Mouse (Mus musculus): ENCODE measurements around the gene Gm16181.

Gm16181 gene

DNA sequence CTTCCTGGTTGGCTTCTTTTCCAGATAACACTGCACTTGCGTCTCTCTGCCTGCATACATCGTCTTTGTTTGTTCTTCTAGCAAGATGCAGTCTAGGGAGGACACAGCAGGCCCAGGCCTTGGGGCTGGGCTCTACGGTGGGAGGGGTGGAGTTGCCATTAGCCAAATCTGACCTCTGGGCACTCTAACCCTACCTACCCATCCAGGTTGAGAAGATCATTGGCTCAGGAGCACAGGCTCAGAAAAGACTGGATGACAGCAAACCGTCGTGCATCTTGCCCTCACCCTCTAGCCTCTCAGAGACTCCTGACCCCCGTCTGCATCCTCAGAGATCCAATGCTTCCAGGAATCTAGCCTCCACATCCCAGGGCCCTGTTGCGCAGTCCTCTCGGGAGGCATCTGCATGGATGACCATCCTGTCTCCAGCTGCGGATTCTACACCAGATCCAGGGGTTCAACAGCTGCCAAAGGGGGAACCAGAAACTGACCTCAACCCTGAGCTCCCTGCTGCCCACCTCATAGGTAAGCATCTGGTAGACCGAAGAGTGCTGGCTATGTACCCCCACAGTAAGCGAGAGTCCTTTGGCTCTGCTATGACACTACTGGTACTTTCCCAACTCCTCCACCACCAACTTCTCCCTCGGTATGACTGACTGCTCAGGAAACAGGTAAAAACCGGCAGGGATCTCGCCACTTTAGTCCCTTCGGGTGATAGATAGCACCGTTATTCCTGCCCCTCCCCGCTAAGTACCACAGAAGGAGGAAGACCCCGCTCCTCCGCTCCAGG is 25.6 kb upstream of the Gm16181 start:
- CTCF ChIA-PET: interaction anchor here (0.9 to 1.6 kb wide), 9 partner anchors 13 to 37 kb away, joined by 3 to 21 read pairs (median 3); no protein-coding TSS in a partner anchor

GRCm38 (mm10) chr17:35195631-35196320 is 24.9 kb upstream of the Gm16181 start:
- CTCF ChIA-PET: interaction anchor here (0.9 to 1.6 kb wide), 7 partner anchors 12 to 37 kb away, joined by 3 to 21 read pairs (median 5); no protein-coding TSS in a partner anchor

GRCm38 (mm10) chr17:35196321-35196641 is 24.4 kb upstream of the Gm16181 start:
- CTCF ChIA-PET: interaction anchor here (0.9 to 1.5 kb wide), 7 partner anchors 10 to 36 kb away, joined by 3 to 21 read pairs (median 5); no protein-coding TSS in a partner anchor

DNA sequence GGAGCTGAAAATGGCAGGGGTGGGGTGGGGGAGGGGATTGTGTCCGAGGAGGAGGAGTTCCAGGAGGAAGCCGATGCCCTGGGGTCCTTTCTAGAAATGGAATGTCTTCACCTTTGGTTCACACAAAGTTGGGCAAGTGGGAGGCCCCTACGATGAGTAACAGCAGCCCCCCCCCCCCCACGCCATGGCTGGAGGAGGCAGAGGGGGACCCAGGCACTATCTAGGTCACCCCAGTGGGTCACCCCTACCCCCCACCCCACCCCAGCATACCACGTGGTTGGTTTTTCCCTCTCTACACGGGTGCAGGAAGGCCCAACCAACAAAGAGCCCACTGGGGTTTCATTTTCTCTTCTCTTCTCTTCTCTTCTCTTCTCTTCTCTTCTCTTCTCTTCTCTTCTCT is 23.5 kb upstream of the Gm16181 start:
- CTCF ChIA-PET: interaction anchor here (0.5 to 1.4 kb wide), 5 partner anchors 9 to 35 kb away, joined by 3 to 10 read pairs (median 5); no protein-coding TSS in a partner anchor

DNA sequence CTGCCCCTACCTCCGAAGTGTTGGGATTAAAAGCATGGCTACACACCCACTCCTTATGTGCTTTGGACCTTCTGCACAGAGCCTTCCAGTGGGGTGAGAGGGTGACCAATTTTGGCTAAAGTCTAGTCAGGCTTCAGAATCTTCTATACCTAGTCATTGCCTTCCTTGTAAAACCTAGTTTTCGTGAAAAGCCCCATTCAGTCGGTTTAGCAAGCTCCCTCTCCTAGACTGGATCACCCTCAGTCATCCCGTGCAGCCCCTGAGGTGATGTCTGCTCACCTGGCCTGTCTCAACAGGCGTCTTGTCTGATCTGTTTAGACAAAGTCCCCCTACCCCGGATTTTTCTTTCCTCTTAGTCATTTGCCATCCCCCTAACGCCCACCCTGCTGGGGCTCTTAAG is 22.6 kb upstream of the Gm16181 start:
- CTCF ChIA-PET: interaction anchor here (0.6 to 0.9 kb wide), 2 partner anchors 13 to 1261 kb away, joined by 4 to 26 read pairs; no protein-coding TSS in a partner anchor

GRCm38 (mm10) chr17:35198946-35199345 is 21.7 kb upstream of the Gm16181 start:
- CTCF ChIA-PET: no interaction called here

GRCm38 (mm10) chr17:35200398-35200797 is 20.2 kb upstream of the Gm16181 start:
- CTCF ChIA-PET: interaction anchor here (0.6 to 2.2 kb wide), 6 partner anchors 9 to 86 kb away, joined by 3 to 9 read pairs (median 4); partner anchors contain the start of gene Gm16181

DNA sequence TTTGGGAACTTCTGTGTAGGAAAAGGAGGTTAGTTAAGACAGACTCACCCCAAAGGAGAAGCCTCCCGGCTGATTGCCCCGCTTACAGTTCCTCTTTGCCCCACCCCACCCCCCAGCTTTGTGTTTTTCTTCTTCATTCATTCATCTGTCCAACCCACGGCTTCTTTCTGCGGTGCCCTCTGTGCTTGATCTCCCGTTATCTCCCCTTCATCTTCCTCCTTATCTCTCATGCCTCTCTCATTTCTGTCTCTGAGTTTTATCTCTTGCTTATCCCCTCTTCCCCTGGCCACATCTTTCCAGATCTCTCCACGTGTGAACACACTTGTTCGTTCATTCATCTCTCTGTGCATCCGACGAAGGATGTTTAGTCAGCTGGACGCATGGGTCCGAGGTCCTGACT is 19.5 kb upstream of the Gm16181 start:
- CTCF ChIA-PET: interaction anchor here (0.6 to 2.2 kb wide), 6 partner anchors 12 to 100 kb away, joined by 3 to 9 read pairs (median 4); partner anchors contain the start of gene Gm16181

GRCm38 (mm10) chr17:35201787-35202186 is 18.8 kb upstream of the Gm16181 start, which contains the start of gene Tnf:
Gene Tnf, minus strand, starts transcription at chr17:35202007.
- CTCF ChIA-PET: interaction anchor here (0.6 to 2.2 kb wide), 5 partner anchors 11 to 720 kb away, joined by 3 to 9 read pairs (median 5); partner anchors contain the start of gene Gm16181

DNA sequence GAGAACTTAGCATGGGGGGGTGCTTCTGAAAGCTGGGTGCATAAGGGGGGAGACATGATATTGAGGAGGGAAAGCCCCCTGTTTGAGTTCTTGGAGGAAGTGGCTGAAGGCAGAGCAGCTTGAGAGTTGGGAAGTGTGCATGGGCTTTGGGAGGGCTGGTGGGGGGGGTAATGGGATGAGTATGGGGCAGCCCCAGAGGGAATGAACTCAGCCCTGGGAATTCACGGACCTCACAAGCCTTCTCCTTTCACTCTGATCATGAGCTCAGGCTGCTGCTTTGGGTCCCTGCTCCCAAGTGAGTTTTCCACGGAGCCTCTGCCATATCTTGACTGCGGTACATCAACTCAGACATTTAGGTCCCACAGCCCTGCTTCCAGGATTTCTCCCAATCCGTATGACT is 18.2 kb upstream of the Gm16181 start:
- CTCF ChIA-PET: interaction anchor here (0.5 to 1.0 kb wide), 3 partner anchors 34 to 582 kb away, joined by 4 to 6 read pairs (median 5); no protein-coding TSS in a partner anchor

GRCm38 (mm10) chr17:35204494-35205379 is 15.9 kb upstream of the Gm16181 start, which contains the start of gene Lta:
Gene Lta, minus strand, starts transcription at chr17:35205351.
- CTCF ChIA-PET: interaction anchor here (0.6 kb wide), 2 partner anchors 12 to 39 kb away, joined by 3 read pairs; no protein-coding TSS in a partner anchor

DNA sequence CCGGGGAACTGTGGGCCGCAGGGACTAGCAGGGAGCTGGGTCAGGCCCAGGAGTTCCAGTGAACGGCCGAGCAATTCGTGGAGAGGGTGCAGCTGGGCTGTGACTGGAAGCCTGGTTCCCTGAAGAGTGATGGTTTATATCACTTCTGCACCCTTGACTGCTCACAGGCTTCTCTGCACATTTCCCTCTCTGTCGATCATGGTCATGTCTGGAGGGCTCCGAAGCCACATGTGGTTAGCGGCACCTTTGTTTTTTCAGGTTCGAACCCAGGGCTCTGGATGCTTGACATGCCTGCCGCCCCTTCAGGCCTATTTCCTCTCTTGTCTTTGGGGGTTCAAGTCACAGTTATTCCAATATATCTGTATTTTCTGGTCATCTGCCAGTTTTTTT is 15.3 kb upstream of the Gm16181 start:
- CTCF ChIA-PET: interaction anchor here (0.5 to 1.4 kb wide), 5 partner anchors 9 to 1290 kb away, joined by 3 to 10 read pairs (median 5); no protein-coding TSS in a partner anchor

GRCm38 (mm10) chr17:35209785-35210535 is 10.7 kb upstream of the Gm16181 start:
- CTCF ChIA-PET: interaction anchor here (0.7 to 1.3 kb wide), 3 partner anchors 10 to 31 kb away, joined by 3 to 5 read pairs (median 3); partner anchors contain the start of gene Ddx39b

- CTCF ChIA-PET: interaction anchor here (0.7 to 1.1 kb wide), 2 partner anchors 11 to 31 kb away, joined by 3 read pairs; partner anchors contain the start of gene Ddx39b
Measured at GRCm38 (mm10) chr17:35210593-35210992, 10.0 kb upstream of the Gm16181 start.

DNA sequence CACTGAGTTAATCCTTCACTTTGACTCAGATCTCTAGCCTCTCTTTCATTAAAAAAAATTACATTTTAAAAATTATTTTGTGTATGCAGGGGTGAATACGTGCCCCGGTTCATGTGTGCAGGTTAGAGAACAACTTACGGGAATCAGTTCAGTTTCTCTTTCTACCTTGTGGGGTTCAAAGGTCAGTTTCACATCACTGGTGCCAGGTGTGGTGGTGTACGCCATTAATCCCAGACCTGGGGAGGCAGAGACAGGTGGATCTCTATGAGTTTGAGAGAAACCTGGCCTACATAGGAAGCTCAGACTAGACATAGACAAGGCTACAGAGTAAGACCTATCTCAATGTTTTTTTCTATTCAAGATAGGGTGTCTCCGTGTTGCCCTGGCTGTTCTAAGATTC is 7.6 kb upstream of the Gm16181 start:
- CTCF ChIA-PET: interaction anchor here (1.2 to 1.9 kb wide), 2 partner anchors 12 to 53 kb away, joined by 3 to 4 read pairs; partner anchors contain the start of gene Tnf

GRCm38 (mm10) chr17:35218516-35219193 is 2.0 kb upstream of the Gm16181 start:
- CTCF ChIA-PET: interaction anchor here (0.7 to 2.1 kb wide), 3 partner anchors 18 to 25 kb away, joined by 3 to 9 read pairs (median 3); partner anchors contain the start of gene Ltb

- CTCF ChIA-PET: interaction anchor here (0.6 to 2.1 kb wide), 4 partner anchors 11 to 48 kb away, joined by 3 to 9 read pairs (median 3); partner anchors contain the start of gene Ltb
Measured at GRCm38 (mm10) chr17:35219601-35220041, 1.0 kb upstream of the Gm16181 start.

- CTCF ChIA-PET: no interaction called here
Measured at GRCm38 (mm10) chr17:35222299-35222698, 1.7 kb downstream of the Gm16181 start.

DNA sequence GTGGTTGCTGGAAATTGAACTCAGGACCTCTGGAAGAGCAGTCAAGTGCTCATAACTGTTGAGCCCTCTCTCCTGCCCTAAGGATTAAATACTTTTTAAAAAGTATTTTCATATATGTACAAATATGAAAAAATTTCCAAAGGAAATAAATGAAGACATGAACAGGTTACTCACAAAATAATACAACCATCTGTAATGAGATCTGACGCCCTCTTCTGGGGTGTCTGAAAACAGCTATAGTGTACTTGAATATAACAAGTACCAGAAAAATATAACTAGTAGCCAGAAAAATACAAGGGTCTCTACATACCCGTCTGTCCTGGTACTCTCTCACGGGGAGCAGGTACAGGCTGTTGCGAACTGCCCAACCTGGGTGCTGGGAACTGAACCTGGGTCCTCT is 4.0 kb downstream of the Gm16181 start:
- CTCF ChIA-PET: interaction anchor here (1.2 kb wide), 1 partner anchor 46 kb away, joined by 3 read pairs; no protein-coding TSS in a partner anchor
